Mouse (Mus musculus) MEL (cell line): ENCODE measurements around the gene Epb41l1. TPM values are rescaled to one million over a fixed set of nuclear protein-coding genes. Genes with fewer than 3 reads are reported as not detected.

ENCODE experiments used
- DNase-seq: peaks from one replicate; pipeline ENCODE4 v3.0.0; 2011; ENCODE audit warnings: low read depth, low spot score
- H3K27ac ChIP-seq: 2 replicates; pipeline ENCODE4 v1.5.1; 2012; ENCODE audit warnings: low read depth, mild to moderate bottlenecking, control low read depth, low read length, moderate library complexity; ENCODE audit not compliant: control insufficient read depth
- H3K27me3 ChIP-seq, 2 experiments: fragments of 150-350 bp in 1 of 2; sonication (generic) in 1 of 2; 2 replicates each; pipeline ENCODE4 v1.6.1; 2012; ENCODE audit warnings: low read length in 2 of 2, mild to moderate bottlenecking in 2 of 2, improper control_type of control experiment in 1 of 2, moderate library complexity in 1 of 2; ENCODE audit not compliant: insufficient read depth in 2 of 2, control insufficient read depth in 1 of 2
- H3K36me3 ChIP-seq, 2 experiments: 2 replicates each; pipeline ENCODE4 v1.6.1; 2012 to 2014; ENCODE audit warnings: low read length in 2 of 2, improper control_type of control experiment in 1 of 2, inconsistent platforms in 1 of 2, mild to moderate bottlenecking in 1 of 2; ENCODE audit not compliant: insufficient read depth in 2 of 2, control insufficient read depth in 1 of 2
- H3K4me1 ChIP-seq, 2 experiments: fragments of 150-350 bp in 1 of 2; sonication (generic) in 1 of 2; 2 replicates each; pipeline ENCODE4 v1.6.1; 2012; ENCODE audit warnings: low read length in 2 of 2, improper control_type of control experiment in 1 of 2, mild to moderate bottlenecking in 1 of 2; ENCODE audit not compliant: insufficient read depth in 2 of 2, control insufficient read depth in 1 of 2
- H3K4me3 ChIP-seq, 2 experiments: fragments of 150-350 bp in 1 of 2; sonication (generic) in 1 of 2; 2 replicates each; pipeline ENCODE4 v1.5.1; 2012; ENCODE audit warnings: low read depth in 2 of 2, low read length in 2 of 2, mild to moderate bottlenecking in 2 of 2, moderate library complexity in 2 of 2, control low read depth in 1 of 2, improper control_type of control experiment in 1 of 2; ENCODE audit not compliant: control insufficient read depth in 1 of 2, insufficient read depth in 1 of 2
- H3K79me2 ChIP-seq: 2 replicates; pipeline ENCODE4 v1.6.1; 2012; ENCODE audit warnings: mild to moderate bottlenecking, low read length, moderate library complexity; ENCODE audit not compliant: control insufficient read depth, poor library complexity, insufficient read depth
- H3K9ac ChIP-seq: 2 replicates; pipeline ENCODE4 v1.6.1; 2012; ENCODE audit warnings: low read depth, mild to moderate bottlenecking, control low read depth, low read length, moderate library complexity; ENCODE audit not compliant: control insufficient read depth, poor library complexity, severe bottlenecking
- H3K9me3 ChIP-seq: fragments of 150-350 bp; sonication (generic); replicated peaks from 2 replicates; pipeline ENCODE4 v1.6.1; 2012; ENCODE audit warnings: mild to moderate bottlenecking, low read length, improper control_type of control experiment, moderate library complexity; ENCODE audit not compliant: insufficient read depth
- BHLHE40 ChIP-seq: IDR thresholded peaks from 2 replicates; pipeline ENCODE4 v1.6.1; 2012; ENCODE audit warnings: low read depth, mild to moderate bottlenecking, inconsistent platforms, low read length, improper control_type of control experiment, borderline replicate concordance
- CHD2 ChIP-seq: IDR thresholded peaks from 2 replicates; pipeline ENCODE4 v1.6.1; 2011; ENCODE audit warnings: low read length, improper control_type of control experiment
- ELF1 ChIP-seq: IDR thresholded peaks from 2 replicates; pipeline ENCODE4 v1.6.1; 2014; ENCODE audit warnings: low read depth, mild to moderate bottlenecking, inconsistent platforms, low read length, improper control_type of control experiment, moderate library complexity
- HCFC1 ChIP-seq: IDR thresholded peaks from 2 replicates; pipeline ENCODE4 v1.6.1; 2012; ENCODE audit warnings: low read depth, mild to moderate bottlenecking, inconsistent platforms, low read length, improper control_type of control experiment, moderate library complexity
- JUND ChIP-seq: IDR thresholded peaks from 2 replicates; pipeline ENCODE4 v1.6.1; 2011; ENCODE audit warnings: low read depth, mild to moderate bottlenecking, improper control_type of control experiment, low read length
- KAT2A ChIP-seq: conservative IDR thresholded peaks from 2 replicates; pipeline ENCODE4 v1.6.1; 2012; ENCODE audit warnings: low read depth, low read length, improper control_type of control experiment, inconsistent platforms
- MAFK ChIP-seq: IDR thresholded peaks from 2 replicates; pipeline ENCODE4 v1.6.1; 2011; ENCODE audit warnings: low read depth, mild to moderate bottlenecking, low read length, improper control_type of control experiment, borderline replicate concordance
- MAZ ChIP-seq: IDR thresholded peaks from 2 replicates; pipeline ENCODE4 v1.6.1; 2012; ENCODE audit warnings: low read depth, mild to moderate bottlenecking, inconsistent platforms, low read length, improper control_type of control experiment
- MEF2A ChIP-seq: IDR thresholded peaks from 2 replicates; pipeline ENCODE4 v1.6.1; 2014; ENCODE audit warnings: low read depth, mild to moderate bottlenecking, inconsistent platforms, low read length, improper control_type of control experiment; ENCODE audit not compliant: poor library complexity, insufficient replicate concordance, severe bottlenecking; ENCODE audit errors: extremely low read depth
- MXI1 ChIP-seq: IDR thresholded peaks from 2 replicates; pipeline ENCODE4 v1.6.1; 2011; ENCODE audit warnings: mild to moderate bottlenecking, low read depth, low read length, improper control_type of control experiment
- MYB ChIP-seq: IDR thresholded peaks from 2 replicates; pipeline ENCODE4 v1.6.1; 2011; ENCODE audit warnings: mild to moderate bottlenecking, low read depth, low read length, improper control_type of control experiment
- MYC ChIP-seq: IDR thresholded peaks from 2 replicates; pipeline ENCODE4 v1.6.1; 2011; ENCODE audit warnings: low read depth, mild to moderate bottlenecking, low read length, improper control_type of control experiment, moderate library complexity
- NELFE ChIP-seq: IDR thresholded peaks from 2 replicates; pipeline ENCODE4 v1.6.1; 2011; ENCODE audit warnings: low read depth, low read length, improper control_type of control experiment
- NRF1 ChIP-seq: IDR thresholded peaks from 2 replicates; pipeline ENCODE4 v1.6.1; 2014; ENCODE audit warnings: low read depth, mild to moderate bottlenecking, inconsistent platforms, low read length, improper control_type of control experiment, moderate library complexity; ENCODE audit not compliant: poor library complexity, insufficient read depth, severe bottlenecking
- POLR2A ChIP-seq, 2 experiments: IDR thresholded peaks; 2 replicates each; pipeline ENCODE4 v1.6.1; 2011 to 2012; ENCODE audit warnings: low read length in 2 of 2, mild to moderate bottlenecking in 2 of 2, control low read depth in 1 of 2, improper control_type of control experiment in 1 of 2, low read depth in 1 of 2, moderate library complexity in 1 of 2; ENCODE audit not compliant: control insufficient read depth in 1 of 2, insufficient read depth in 1 of 2, poor library complexity in 1 of 2
- RAD21 ChIP-seq: IDR thresholded peaks from 2 replicates; pipeline ENCODE4 v1.6.1; 2011; ENCODE audit warnings: mild to moderate bottlenecking, low read depth, low read length, improper control_type of control experiment
- RCOR1 ChIP-seq: IDR thresholded peaks from 2 replicates; pipeline ENCODE4 v1.6.1; 2012; ENCODE audit warnings: low read depth, mild to moderate bottlenecking, inconsistent platforms, low read length, improper control_type of control experiment
- SMC3 ChIP-seq: IDR thresholded peaks from 2 replicates; pipeline ENCODE4 v1.6.1; 2011; ENCODE audit warnings: low read depth, low read length, improper control_type of control experiment
- TCF12 ChIP-seq: IDR thresholded peaks from 2 replicates; pipeline ENCODE4 v1.6.1; 2014; ENCODE audit warnings: low read depth, mild to moderate bottlenecking, inconsistent platforms, low read length, improper control_type of control experiment, moderate library complexity
- USF2 ChIP-seq, 2 experiments: IDR thresholded peaks; 2 replicates each; pipeline ENCODE4 v1.6.1; 2011 to 2012; ENCODE audit warnings: improper control_type of control experiment in 2 of 2, low read length in 2 of 2, borderline replicate concordance in 1 of 2, inconsistent platforms in 1 of 2, low read depth in 1 of 2, mild to moderate bottlenecking in 1 of 2; ENCODE audit not compliant: insufficient read depth in 1 of 2
- ZC3H11A ChIP-seq: IDR thresholded peaks from 2 replicates; pipeline ENCODE4 v1.6.1; 2012; ENCODE audit warnings: low read depth, mild to moderate bottlenecking, inconsistent platforms, low read length, improper control_type of control experiment
- ZNF384 ChIP-seq: IDR thresholded peaks from 2 replicates; pipeline ENCODE4 v1.6.1; 2012; ENCODE audit warnings: low read depth, mild to moderate bottlenecking, inconsistent platforms, low read length, improper control_type of control experiment
- polyA plus RNA-seq, 2 experiments: library from polyadenylated mRNA; stranded (reverse) in 1 of 2; unstranded in 1 of 2; fragments of >175 nt in 1 of 2; fragments of >200 nt in 1 of 2; gene quantifications; 2 replicates each; pipeline versions ENCODE4 v1.2.1 to v1.2.4; 2012; ENCODE audit warnings: low replicate concordance in 2 of 2, low read depth in 1 of 2; ENCODE audit not compliant: insufficient read length in 2 of 2, insufficient read depth in 1 of 2, missing spikeins in 1 of 2
- total RNA-seq: library from RNA; depleted of rRNA; stranded (reverse); fragments of 300-350 nt; gene quantifications from 2 replicates; pipeline ENCODE4 v1.2.3, GENCODE M21; 2012

Gene Epb41l1
- total and polyA plus RNA-seq, 3 experiments = 1.5 to 7.3 TPM; not detected in 1

DNA sequence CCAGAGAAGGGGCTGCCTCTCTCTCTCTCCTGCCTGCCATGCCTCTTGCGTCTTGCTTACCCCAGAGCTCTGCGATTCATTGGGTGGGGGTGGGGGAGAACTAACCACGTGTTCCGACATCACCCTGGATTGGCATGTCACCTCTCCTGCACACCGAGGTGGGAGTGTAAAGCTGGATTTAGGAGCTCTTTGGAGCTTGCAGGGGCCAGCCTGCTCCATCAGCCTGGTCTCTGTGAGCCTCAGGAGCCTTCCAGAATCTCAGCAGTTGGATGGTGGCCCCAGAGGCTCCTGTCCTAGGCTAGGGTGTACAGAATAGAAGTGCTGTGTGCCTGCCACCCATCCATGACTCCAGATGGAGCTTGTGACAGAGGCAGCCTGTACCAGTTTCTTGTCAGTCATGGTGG lies 56.0 kb downstream of the Epb41l1 start:
- Histone ChIP-seq H3K27me3 (no peaks in the 10 kb centered on the region), H3K9me3 (no peaks in the 10 kb centered on the region), H3K79me2 (no peaks in the 10 kb centered on the region; the same call in 1 of the 2 replicates), H3K4me3 (no peak overlapping the region), H3K9ac (no peak overlapping the region), H3K27ac (no peak overlapping the region), H3K4me1 (peaks cover 0 to 24% of the 10 kb centered on the region in 2 experiments; a peak in 3 of 4 replicates), H3K36me3 (peaks cover 0 to 8% of the 10 kb centered on the region in 2 experiments; a peak in 1 of 4 replicates)
- no peak for TF ChIP-seq POLR2A (IDR thresholded peaks at IDR 0.05; ENCODE audit: control insufficient read depth in 1 of 2, insufficient read depth in 1 of 2, low read depth in 1 of 2, low read length in 2 of 2, poor library complexity in 1 of 2)
- no peak for TF ChIP-seq MYB
- no peak for TF ChIP-seq BHLHE40
- no peak for TF ChIP-seq ZC3H11A
- no peak for TF ChIP-seq RAD21
- TF ChIP-seq MEF2A = no peak
- no peak for TF ChIP-seq NELFE
- no peak for TF ChIP-seq NRF1
- TF ChIP-seq SMC3 = no peak
- no peak for TF ChIP-seq HCFC1
- no peak for TF ChIP-seq MAZ
- TF ChIP-seq ELF1 = no peak
- TF ChIP-seq JUND = no peak
- no peak for TF ChIP-seq MAFK
- no peak for TF ChIP-seq RCOR1
- TF ChIP-seq ZNF384 = no peak
- no peak for DNase-seq

DNA sequence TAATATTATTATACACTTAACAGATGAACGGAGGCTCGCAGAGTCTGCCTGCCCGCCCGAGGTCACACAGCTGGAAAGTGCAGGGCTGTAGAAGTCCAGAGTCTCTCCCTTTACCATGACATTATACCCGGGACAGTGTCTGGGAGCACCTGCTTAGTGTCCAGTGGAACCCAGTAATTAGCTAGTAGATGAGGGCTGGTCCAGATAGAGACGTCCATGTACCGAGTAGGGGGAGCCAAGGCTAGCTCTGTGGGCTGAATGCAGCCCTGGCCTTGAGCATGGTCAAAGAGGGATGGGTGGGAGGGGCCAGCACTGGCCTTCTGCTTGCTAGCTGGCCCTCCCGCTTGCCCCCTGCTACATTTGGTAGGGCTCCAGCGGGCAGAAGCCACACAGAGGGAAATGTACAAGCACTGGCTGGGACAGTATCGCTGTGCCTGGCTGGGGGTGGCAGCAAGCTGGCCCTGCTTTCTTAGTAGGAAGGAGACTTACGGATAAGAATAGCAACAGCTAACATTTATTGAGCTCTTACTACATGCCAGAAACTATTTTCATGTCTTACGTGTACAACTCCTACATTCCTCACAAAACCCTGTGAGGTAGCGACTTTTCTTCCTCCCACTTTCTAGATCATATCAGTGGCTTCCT lies 57.5 kb downstream of the Epb41l1 start:
- H3K4me3 ChIP-seq = no peak overlapping the region
- H3K4me1 ChIP-seq = peaks cover 0 to 20% of the 10 kb centered on the region in 2 experiments; a peak in 3 of 4 replicates
- H3K36me3 ChIP-seq = peaks cover 0 to 8% of the 10 kb centered on the region in 2 experiments; a peak in 1 of 4 replicates
- no peak for TF ChIP-seq ELF1
- no peak for TF ChIP-seq TCF12
- no peak for TF ChIP-seq MAFK
- no peak for TF ChIP-seq RAD21
- TF ChIP-seq ZC3H11A = no peak
- TF ChIP-seq CHD2 = no peak
- no peak for TF ChIP-seq USF2 (IDR thresholded peaks at IDR 0.05; ENCODE audit: borderline replicate concordance in 1 of 2, insufficient read depth in 1 of 2, low read depth in 1 of 2, low read length in 2 of 2)
- TF ChIP-seq KAT2A = no peak
- no peak for TF ChIP-seq MYC
- no peak for TF ChIP-seq MXI1
- DNase-seq = no peak
- no peaks in the 10 kb centered on the region; the same call in 1 of the 2 replicates for H3K79me2 ChIP-seq
- no peak overlapping the region for H3K27ac ChIP-seq
- H3K9me3 ChIP-seq = no peaks in the 10 kb centered on the region
- no peak overlapping the region for H3K9ac ChIP-seq
- H3K27me3 ChIP-seq = no peaks in the 10 kb centered on the region
